Mouse (Mus musculus): ENCODE results near the gene Gm28048.

Gene Gm28048

DNA sequence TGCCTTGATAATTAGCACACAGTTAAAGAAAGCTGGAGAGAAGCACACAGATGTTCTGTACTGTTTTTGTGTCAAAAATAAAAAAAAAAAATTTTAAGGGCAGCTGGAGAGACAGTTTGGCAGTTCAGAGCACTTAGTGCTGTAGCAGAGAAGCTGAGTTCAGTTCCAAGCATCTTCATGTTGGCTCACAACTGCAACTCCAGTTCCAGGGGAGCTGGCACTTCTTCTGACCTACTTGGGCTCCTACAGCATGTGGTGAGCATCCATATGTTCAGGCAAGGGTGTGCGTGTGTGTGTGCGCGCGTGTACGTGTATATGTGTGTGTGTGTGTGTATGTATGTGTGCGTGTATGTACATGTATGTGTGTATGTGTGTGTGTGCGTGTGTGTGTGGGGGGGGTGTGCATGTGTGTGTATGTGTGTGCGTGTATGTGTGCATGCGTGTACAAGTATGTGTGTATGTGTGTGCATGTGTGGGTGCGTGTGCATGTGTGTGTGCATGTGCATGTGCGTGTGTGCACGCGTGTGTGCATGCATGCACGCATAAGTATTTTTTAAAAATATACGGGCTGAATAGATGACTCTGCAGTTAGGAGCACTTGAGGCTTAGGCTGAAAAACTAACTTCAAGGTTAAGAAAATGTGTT lies 152.8 kb downstream of the Gm28048 start:
- DNase-seq: no peak

DNA sequence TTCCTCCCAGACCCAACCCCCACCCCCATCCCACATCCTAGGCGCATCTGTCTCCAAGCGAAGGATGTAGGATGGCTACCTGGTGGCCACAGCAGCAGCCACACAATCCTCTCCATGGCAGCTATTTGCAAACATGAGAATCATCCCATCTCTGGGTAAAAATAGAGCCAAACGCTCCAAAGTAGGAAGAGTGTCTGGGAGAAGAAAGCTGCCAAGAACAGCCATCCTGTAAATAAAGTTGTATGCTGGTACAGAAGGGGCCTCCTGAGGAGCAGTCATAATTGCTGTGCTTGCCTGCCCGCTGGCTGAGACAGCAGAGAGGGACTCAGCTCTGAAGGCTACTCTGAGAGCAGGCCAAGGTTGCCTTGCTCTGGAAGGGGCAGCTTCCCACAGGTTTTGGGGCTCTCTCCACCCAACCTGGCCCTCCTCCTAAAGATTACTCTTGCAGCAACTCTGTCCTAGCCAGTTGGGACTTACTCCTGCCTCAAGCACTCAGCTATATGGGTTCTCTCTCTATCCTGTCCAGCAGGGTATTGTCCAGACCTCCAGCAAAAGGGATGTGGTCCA lies 154.3 kb downstream of the Gm28048 start:
- DNase-seq: peak; percentile 35

DNA sequence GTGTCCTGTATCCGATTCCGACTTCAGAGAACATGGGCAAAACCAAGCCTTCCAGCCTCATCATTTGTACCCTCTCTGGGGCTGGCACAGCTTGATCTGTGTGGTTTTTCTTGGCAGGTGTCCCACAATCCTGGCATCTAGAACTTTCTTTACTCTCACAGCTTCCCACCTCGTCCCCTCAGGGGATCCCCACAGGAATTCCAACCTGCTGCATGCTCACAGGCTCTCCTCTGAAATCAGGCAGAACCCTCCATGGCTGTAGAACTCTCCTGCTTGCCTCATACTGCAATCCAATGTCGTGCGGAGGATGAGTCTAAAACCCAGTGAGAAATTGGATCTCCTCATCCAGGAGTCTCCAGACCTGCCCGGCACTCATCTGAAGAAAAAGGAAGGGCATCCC lies 155.2 kb downstream of the Gm28048 start:
- DNase-seq: no peak

DNA sequence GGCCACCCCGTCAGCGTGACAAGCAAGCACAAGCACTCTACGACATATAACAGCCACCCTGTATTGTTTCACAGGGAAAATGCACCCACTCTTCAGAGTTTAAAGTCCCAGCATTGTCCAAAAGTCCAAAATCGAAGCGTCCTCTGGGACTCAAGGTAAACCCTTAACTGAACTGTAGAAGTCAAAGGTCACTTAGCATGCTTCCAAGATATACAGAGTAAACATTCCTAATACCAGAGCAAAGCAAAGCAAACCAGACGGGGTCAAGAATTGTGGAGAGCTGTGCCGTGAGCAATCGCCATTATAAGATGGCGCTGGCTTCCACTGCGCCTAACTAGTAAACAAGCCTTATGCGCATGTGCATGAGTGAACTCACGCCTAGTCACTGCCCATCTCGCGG lies 155.8 kb downstream of the Gm28048 start:
- DNase-seq: no peak

DNA sequence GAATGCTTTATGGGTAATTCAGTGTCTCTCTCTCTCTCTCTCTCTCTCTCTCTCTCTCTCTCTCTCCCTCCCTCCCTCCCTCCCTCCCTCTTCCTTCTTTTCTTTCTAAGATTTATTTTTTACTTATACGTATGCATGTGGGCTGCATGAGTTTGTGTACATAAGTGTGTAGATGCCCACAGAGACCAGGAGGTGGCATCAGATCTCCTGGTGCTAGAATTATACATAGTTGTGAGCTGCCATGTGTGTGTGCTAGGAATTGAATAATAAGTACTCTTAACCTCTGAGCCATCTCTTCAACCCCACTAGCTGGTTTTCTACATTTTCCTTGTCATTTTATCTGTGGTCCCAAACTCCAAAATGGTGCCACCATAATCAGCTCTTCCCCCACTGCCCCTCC lies 156.3 kb downstream of the Gm28048 start:
- no peak for DNase-seq

DNA sequence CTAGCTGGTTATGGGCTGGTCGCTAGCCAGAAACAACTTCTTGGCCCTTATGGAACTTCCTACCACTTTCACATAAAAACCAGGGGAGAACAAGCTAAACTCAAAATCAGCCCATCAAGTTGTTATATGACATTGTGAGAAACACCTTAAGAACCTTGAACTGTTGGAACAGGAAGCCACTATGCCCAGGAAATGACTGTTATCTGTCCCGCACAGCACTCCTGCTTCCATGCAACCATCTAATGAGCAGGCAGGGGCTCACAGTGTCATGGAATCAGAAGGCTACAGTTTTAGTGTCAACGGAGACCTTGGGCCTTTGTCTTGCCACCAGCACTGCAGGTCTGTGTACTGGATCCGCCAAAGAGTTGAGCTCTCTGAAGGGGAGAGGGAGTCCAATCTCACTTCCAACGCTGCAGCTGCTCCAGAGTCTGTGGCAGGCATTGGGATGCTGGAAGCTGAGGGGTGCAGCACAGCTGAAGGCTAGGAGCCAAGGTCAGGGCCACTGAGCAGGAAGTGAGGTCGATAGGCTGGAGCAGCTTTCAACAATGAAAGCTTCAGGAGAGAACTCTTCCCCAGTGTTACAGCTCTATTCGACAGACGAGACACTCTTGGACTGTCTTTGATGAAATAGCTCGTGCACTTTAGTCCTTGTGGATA lies 157.7 kb downstream of the Gm28048 start:
- peak; percentile 30 for DNase-seq

DNA sequence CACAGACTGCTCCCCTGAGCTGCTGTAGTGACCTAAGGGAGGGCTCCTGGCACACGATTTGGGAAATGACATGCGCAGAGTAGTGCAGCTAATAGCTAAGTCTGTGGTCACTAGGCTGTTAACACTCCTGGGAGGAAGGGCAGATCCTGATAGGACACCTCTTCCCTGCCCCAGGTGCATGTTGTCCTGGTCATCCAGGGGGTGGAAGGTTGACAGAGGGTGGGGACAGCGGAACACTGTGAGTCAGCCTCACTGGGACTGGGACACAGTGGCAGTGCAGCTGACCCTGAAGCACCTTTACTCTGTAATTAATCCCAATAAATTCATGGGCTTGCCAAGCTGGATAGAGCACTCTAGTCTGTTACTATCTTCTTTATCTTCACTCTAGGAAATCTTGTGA lies 160.6 kb downstream of the Gm28048 start:
- DNase-seq: no peak

DNA sequence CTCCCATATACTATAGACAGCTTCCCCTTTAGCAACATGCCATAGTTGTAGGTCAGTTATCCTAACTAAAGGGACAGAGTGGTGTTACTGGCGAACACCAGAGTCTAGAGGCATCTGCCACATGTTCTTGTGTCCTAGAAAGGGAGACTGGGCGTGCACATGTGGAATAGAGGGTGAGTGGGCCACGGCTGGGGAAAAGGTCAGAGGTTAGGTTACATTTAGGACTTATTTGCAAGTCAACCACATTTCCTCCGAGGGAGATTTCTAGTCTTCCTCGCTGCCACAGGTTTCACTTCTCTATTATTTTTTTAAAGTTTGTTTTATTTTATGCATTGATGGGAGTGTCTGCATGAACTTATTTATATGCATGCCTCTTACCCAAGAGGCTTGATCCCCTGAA lies 163.5 kb downstream of the Gm28048 start:
- no peak for DNase-seq

DNA sequence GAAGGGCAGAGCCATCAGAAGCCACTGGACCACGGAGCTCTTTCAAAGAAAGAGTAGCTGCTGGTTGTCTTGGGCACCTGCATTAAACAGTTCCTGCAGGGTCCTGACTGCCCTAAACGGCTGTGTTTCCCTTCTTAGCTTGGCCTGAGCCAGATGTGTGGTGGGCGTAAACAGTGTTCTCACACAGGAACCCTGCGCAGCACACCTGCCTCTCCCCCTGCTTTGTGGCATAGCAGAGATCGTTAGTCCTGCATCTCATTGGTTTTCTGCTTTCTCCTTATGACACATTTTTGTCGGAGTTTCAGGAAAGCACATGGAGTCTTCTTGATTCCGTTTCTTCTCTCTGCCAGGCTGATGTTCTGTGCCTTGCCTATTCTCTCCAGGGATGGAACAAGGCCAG lies 166.0 kb downstream of the Gm28048 start:
- DNase-seq: no peak

DNA sequence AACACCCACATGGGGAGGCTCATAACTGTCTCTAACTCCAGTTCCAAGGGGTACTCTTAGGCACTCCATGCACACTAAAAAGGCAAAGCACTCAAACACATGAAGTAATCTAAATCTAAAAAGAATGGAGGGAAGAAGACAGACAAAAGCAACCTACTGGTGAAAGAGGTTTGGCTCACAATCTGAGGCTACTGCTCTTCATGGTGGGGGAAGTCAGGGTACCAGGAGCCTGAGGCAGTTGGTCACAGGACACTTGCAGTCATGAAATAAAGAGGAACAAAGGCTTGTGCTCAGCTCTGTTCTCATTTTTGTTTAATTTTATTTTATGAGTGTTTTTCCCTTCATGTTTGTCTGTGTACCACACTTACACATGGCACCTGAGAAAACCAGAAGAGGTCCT lies 166.7 kb downstream of the Gm28048 start:
- DNase-seq: no peak

DNA sequence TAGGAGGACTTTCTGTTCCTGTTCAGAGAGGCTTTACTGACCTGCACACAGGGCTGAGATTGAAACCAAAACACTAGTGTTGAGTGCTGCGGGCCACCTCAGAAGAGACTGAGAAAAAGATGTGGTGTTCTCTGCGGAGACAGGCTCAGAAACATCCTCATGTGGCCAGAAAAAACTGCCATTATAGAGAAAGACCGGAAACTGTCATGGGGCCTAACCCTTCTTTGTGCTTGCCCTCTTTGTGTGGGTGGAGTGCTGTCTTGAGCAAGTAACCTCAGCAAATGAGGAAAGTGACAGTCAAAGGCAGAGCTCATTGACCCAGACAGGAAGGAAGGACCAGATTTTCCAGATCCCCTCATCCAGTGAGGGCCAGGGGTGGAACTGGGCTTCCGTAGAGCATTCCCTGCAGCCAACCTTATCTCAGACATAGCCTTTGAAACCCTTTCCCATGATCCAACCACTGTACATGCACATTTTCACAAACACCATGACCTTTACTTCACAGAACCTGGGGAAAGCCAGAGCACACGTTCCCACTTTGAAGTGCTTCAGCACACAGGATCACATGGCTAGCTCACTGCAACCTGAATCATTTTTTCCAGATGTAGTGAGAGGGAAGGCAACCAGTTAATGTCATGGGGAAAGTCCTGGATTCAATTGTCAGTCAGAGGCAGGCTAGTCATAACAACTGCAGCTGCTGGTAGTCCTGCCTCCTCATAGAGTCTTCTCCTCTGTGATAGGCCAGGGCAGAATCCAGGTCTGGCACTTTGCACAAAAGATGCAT lies 167.8 kb downstream of the Gm28048 start:
- no peak for DNase-seq

DNA sequence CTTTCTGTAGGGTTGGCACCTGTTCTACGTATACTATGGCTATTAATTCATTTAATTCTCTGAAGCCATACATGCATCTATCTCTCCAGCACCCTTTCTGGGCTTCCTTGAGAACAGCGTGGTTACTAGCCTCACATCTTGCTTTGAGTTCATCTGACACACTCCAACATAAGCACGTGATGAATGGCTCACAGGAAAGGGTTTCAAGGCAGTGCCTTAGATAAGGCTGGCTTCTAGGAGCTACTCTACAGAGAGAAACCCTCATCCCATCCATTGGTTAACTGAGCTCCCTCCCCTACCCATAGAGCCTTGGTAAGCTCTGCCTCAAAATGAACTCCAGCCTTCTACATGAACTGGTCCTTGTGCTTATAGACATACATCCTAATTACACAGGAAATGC lies 168.5 kb downstream of the Gm28048 start:
- DNase-seq: no peak

DNA sequence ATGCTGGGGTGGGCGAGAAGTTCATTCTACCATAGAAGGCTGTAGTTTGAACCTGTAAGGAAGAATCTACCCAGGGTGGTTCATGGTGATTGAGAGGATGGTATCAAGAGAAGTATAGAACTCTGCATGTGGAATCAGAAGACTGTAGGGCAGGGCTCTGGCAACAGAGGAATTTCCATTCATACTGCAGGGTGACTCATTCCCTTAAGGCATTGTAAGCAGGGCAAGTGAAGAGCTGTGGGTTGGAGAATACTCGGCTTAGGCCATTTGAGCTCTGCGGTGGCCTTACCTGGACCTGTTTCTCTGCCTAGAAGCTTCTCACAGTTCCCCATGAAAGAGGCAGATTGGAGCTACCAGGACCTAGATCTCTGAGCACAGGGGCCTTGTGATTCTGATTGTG lies 170.5 kb downstream of the Gm28048 start:
- DNase-seq: no peak

DNA sequence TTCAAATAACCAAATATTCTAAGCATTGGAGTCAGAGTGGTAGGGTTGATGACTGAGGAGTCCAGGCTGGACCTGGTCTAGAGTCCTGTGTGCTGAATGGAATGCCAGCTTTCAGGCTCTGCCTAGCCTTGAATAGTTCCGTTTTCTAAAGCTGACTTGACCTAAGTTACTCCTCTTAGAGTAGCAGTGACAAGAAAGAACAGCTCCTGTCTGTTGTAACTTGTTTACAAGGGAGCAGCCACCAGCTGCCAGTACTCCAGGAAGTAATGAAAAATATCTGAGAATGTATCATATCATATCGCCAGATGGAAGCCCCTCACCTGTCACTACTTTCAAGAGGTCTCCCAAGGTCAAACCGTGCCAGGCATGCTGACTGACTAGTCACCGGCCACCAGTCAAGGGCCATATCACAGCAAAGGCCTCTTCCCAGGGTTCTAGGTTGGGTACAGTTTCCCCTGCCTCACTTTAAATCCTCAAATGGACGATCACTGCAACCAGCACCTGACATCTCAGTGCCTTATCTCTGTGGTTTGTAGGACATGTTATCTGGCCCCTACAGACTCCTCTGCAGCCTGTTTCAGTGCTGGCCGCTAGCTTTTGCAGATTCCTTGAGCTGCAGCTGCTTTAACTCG lies 172.3 kb downstream of the Gm28048 start:
- DNase-seq: no peak

DNA sequence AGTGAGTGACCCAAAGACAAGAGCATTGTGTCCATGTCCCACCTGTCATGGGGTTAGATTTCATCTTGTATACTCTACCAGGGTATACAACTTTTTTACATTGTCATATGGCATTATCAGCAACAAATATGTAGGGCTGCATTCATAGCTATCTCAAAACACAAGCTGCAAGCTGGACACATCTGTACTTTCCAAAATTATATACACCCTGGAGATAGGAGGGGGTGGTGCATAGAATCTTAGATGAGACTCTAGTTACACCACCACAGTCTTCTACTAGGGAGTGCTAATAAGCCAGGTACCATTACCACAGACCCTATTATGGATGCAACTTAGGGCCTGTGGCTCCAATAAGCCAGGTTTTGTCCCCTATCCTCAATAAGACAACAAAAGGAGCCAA lies 173.8 kb downstream of the Gm28048 start:
- no peak for DNase-seq

DNA sequence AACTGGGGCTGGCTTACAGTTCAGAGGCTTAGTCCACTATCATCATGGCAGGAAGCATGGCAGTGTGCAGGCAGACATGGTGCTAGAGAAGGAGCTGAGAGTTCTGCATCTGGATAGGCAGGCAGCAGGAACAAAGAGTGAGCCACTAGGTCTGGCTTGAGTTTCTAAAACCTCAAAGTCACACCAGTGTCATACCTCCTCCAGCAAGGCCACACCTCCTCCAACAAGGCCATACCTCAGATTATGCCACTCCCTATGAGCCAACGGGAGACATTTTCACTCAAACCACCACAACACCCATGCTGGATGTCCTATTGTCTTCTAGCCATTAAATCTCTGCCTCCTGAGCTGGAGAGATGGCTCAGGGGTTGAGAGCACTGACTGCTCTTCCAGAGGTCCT lies 176.7 kb downstream of the Gm28048 start:
- no peak for DNase-seq

DNA sequence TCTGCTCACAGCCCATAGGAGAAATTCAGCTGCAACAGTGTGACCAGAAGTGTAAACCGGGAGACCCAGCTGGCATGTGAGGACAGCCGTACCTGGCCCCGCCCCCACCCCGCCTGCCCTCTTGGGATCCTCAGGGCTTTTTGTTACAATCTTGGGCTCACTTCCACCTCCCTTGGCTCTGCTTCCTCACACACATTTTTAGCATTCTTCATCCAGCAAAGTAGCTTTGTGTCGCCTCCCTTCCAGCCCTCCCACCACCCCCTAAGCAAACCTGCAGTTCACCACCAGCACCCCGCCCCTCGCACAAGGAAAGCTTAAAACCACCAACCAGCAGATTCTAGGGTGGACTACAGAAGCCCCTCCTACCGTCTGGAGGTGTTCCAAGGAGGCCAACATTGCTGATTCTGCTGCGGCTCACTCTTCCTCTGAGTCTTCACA lies 181.9 kb downstream of the Gm28048 start:
- peak; percentile 78 for DNase-seq

DNA sequence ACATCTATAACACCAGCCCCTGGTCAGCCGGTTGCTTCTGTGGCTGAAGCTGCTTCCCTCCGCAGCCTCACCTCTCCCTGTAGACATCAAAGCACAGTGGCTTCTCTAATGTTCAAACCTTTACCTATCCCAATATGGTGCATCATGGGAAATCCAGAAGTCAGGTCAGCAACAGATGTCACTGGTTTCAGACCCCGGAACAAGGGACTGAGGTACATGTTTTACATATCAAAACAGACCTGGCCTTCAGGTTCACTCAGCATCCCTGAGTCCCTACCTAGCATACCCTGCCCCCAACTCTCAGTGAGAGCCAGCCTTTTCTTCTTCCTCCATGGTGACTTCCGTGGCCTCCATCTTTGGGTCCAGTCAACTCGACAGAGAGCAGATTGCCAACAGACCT lies 183.0 kb downstream of the Gm28048 start:
- DNase-seq: no peak

DNA sequence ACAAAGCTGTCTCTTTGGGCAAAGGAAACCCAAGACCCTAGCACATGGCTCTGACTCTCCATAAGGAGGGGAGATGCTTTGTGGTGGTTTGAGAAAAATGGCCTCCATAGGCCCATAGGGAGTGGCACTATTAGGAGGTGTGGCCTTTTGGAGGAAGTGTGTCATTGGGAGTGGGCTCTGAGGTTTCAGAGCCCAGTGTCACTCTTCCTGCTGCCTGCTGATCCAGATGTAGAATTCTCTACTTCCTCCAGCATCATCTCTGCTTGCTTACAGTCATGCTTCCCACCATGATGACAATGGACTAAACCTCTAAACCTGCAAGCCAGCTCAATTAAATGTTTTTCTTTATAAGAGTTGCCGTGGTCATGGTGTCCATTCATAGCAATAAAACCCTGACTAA lies 187.2 kb downstream of the Gm28048 start:
- no peak for DNase-seq

DNA sequence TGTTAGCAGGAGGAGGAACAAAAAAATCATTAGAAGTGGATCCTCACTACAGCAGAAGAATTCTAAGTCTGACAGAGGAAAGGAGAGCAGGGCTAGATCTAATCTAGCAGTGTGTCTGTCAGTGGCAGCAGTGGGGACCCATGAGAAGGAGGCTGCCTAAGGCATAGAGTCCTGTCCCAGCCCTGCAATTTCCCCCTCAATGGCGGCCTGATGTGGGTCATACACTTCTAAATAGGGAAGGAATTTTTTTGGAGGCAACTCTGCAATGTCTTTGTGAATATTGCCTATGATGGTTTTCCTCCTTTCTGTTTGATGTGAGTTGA lies 188.0 kb downstream of the Gm28048 start:
- DNase-seq: no peak

DNA sequence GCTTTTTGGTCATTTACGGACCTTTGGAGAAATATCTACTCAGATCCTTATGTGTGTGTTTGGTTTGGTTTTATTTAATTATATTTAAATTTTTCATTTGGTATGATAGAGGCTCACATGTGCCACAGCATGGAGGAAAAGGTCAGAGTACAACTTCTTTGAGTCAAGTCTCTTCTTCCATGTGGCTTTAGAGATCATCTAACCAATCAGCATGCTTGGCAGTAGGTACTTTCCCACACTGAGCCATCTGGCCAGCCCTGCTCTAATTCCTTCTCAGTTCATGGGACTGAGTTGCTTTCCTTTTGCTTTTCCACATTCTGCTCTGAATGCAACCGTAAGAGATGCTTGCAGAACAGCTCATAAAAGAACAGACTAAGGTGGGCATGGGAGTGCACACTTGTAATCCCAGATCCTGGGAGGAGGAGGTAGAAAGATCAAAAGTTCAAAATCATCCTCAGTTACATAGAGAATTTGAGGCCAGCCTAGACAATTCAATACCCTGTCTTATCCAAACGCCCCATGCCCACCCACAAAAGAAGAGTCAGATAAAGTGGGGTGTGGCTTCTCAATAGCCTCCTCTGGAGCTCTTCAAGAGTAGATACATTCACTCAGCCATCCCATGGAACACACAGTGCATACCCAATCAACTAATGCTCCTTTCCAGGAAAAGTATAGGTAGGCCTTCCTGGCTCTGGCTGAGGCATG lies 188.6 kb downstream of the Gm28048 start:
- DNase-seq: no peak

DNA sequence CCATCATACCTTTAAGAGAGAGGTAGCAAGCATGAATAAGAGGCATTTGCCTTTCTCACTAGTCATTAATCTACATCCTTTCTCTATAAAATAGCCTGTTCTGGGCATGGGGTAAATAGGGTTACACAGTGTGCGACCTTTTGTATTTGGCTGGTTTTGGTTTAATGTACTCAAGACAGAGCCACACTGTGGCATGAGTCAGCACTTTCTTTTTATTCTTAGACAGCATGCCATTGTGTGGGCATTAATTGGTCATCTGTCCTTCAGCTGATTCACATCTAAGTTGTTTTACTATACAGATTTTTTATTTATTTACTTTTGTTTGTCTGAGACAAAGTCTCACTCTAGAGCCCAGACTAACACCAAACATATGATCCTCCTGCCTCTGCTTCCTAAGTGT lies 189.7 kb downstream of the Gm28048 start:
- DNase-seq: no peak

DNA sequence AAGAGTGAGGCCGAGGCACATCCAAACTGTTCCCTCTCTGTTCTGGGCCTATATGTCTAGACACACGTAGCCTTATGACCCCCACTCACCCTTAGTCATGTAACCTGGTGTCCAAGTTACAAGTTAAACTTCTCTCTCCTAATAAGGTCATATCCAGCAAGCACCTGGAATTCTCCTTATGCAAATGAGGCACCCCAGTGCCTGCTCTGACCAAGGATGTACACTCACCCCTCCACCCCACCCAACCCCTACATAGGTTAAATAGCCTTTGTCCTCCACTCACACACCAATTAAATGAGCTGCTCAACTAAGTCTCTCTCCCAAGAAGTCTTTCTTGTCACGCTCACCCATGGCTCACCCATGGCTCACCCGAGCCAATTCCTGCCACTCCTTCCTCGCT lies 190.2 kb downstream of the Gm28048 start:
- DNase-seq: no peak
